Mouse (Mus musculus) bone marrow macrophage, adult 2 months (primary cell): ENCODE results near the gene Abcg1.
A peak's percentile ranks its signal among the peaks of the same experiment; 100 is the strongest.

Experiments used
- CTCF ChIP-seq: IDR thresholded peaks from 2 replicates; pipeline ENCODE4 v1.5.1; 2012; ENCODE audit warnings: low read depth, mild to moderate bottlenecking, low read length, moderate library complexity
- POLR2A ChIP-seq: IDR thresholded peaks from 2 replicates; pipeline ENCODE4 v1.6.1; 2012; ENCODE audit warnings: mild to moderate bottlenecking, low read depth, low read length, borderline replicate concordance

GRCm38 (mm10) chr17:31011551-31012394 is 45.7 kb upstream of the Abcg1 start:
- TF ChIP-seq CTCF (peak; percentile 98), POLR2A (no peak)
